Mouse (Mus musculus) adrenal gland, adult (tissue): Measurements from ENCODE around the gene Ar.

ENCODE experiments used
- DNase-seq, 2 experiments: peaks; one replicate each; pipeline ENCODE4 v3.0.0; 2022 to 2023; ENCODE audit warnings: low spot score in 1 of 2; ENCODE audit not compliant: inconsistent age in 2 of 2

Gene Ar

GRCm38 (mm10) chrX:98148531-98149342, at the start of gene Ar:
Gene Ar (plus strand): TSS chrX:98148769.
- DNase-seq: peak; percentile 77 to 91

DNA sequence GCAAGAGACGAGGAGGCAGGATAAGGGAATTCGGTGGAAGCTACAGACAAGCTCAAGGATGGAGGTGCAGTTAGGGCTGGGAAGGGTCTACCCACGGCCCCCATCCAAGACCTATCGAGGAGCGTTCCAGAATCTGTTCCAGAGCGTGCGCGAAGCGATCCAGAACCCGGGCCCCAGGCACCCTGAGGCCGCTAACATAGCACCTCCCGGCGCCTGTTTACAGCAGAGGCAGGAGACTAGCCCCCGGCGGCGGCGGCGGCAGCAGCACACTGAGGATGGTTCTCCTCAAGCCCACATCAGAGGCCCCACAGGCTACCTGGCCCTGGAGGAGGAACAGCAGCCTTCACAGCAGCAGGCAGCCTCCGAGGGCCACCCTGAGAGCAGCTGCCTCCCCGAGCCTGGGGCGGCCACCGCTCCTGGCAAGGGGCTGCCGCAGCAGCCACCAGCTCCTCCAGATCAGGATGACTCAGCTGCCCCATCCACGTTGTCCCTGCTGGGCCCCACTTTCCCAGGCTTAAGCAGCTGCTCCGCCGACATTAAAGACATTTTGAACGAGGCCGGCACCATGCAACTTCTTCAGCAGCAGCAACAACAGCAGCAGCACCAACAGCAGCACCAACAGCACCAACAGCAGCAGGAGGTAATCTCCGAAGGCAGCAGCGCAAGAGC, 1.3 kb downstream of the Ar start:
- peak; percentile 51 to 83 for DNase-seq

GRCm38 (mm10) chrX:98150393-98151119, 2.0 kb downstream of the Ar start:
- DNase-seq: peak in 1 of 2 experiments; percentile 33

DNA sequence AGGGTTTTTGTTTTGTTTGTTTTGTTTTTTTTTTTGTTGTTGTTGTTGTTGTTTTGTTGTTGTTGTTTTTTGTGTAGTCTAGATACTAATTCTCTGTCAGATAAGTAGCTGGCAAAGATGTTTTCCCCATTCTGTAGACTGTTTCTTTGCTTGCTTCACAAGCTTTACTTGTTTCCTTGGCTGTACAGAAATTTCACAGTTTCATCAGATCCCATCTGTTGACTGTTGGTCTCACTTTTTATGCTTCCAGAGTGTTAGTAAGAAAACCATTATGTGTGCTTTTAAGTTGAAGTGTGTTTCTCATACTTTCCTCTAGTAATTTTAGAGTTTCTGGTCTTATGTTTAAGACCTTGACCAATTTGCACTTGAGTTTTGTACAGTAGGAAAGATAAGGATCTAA, 41.2 kb downstream of the Ar start:
- no peak for DNase-seq

- DNase-seq: peak; percentile 67 to 89
Observed at GRCm38 (mm10) chrX:98205766-98206165, 57.2 kb downstream of the Ar start.

DNA sequence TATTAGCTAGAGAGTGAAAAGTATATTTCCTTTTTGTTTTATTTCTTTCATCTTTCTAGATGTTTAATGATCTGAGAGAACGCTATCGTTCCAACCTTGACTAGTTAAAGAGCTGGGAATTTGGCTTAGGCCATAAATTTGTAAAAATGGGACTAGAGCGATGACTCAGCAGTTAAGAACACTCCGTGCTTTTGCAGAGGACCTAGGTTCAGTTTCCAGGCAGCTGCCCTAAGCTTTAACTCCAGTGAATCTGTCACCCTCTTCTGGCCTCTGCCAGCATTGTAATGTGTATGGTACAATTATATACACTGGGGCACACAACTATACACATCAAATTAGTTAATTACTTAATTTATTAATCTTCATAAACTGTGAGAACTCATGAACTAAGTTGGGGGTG, 58.6 kb downstream of the Ar start:
- DNase-seq: peak; percentile 58 to 71

GRCm38 (mm10) chrX:98216103-98216502, 67.5 kb downstream of the Ar start:
- peak in 1 of 2 experiments; percentile 12 for DNase-seq

DNA sequence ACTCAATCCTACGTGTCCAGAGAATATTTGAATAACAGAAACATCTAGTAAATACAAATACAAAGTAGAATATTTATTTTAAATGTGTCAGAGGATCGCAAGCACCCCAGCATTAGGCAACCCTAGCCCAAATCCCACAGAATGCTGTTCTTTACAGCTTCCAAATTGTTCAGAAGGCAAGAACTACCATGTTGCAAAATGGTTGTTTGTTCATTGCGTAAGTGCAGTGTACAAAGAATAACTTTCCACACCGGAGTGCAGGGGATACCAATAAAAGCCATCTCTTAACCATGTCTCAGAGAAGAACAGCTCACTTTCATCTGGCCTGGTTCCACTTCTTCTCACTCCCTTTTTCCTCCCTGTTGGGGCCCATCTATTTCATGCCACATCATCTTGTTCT, 90.4 kb downstream of the Ar start:
- peak in 1 of 2 experiments; percentile 20 for DNase-seq

DNA sequence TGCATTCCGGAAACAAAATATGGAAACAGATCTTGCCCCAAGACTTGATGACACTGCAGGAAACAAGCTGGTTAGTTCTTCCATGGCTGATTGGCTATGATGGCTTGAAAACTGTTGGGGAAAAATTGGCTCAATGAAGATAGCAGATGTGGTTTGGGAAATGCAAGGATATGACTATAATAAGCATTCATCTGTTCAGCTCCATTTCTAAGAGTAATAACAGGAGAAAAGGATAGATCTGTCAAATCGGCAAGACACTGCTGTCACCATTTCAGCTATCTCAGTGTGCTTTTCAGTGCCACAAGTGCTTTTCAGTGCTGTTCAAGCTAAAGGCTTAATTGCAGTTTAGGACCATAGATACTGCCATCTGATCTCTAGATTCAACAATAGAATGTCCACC, 96.5 kb downstream of the Ar start:
- DNase-seq: no peak

GRCm38 (mm10) chrX:98248363-98248762, 99.8 kb downstream of the Ar start:
- peak in 1 of 2 experiments; percentile 35 for DNase-seq

GRCm38 (mm10) chrX:98259620-98260019, 111.1 kb downstream of the Ar start:
- no peak for DNase-seq

- DNase-seq: no peak
Observed at GRCm38 (mm10) chrX:98265755-98266154, 117.2 kb downstream of the Ar start.

- DNase-seq: no peak
Observed at GRCm38 (mm10) chrX:98271361-98271760, 122.8 kb downstream of the Ar start.

- DNase-seq: no peak
Observed at GRCm38 (mm10) chrX:98291763-98292162, 143.2 kb downstream of the Ar start.

DNA sequence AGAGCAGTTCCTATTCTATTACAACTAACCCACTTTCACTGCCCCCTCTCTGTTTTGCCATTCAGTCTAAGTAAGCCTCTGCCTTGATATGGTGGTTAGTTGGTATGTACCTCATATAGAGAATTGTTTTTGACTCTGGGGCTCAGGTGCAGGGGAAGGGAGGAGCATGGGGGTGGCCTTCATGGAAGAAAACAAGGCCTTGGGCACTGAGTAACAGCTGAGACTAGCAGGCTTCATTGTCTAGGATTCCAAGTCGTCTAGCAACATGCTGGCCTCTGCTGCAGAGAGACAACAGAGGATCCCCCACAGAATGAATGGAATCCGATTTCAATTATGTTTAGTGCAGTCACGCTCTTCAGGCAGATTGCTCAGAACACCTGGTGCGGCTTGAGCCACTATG, 152.1 kb downstream of the Ar start:
- peak in 1 of 2 experiments; percentile 56 for DNase-seq

DNA sequence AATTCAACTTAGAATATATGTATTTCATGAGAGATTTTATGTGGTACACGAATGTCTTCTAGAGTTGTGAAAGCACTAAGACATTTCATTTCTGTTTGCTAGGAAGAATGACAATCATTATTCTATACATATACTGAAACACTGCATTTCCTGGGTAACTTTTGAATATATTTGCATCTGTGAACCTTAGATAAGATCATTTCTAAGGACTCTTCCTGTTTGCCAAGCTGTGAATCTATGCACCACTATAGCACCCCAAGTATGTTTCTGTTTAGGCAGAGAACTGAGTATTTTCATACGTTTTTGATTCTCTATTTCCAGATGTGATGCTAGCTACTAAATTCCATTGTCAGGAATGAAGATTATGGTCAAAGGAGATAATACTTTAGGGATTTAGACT, 153.4 kb downstream of the Ar start:
- no peak for DNase-seq

- DNase-seq: no peak
Observed at GRCm38 (mm10) chrX:98315961-98316360, 167.4 kb downstream of the Ar start.

DNA sequence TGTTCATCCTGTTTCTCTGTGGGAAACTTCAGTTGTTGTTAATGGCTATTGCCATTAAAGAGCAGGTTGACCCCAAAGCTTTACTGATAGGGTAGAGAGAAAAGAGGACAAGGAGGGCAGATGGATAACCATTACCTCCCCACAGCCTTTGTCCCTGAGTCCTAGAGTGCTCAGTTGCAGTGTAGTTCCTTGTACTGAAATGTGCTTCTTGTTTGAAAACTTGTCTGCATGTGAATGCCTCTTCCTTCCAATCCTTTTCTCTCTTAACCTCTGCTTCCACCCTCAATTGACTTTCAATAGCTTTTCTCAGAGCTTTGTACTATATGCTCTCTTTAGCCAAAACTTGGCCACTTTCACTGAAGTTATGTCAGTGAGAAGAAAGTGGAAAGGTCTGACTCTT, 168.9 kb downstream of the Ar start:
- DNase-seq: no peak

GRCm38 (mm10) chrX:98323105-98323504, 174.5 kb downstream of the Ar start:
- no peak for DNase-seq

DNA sequence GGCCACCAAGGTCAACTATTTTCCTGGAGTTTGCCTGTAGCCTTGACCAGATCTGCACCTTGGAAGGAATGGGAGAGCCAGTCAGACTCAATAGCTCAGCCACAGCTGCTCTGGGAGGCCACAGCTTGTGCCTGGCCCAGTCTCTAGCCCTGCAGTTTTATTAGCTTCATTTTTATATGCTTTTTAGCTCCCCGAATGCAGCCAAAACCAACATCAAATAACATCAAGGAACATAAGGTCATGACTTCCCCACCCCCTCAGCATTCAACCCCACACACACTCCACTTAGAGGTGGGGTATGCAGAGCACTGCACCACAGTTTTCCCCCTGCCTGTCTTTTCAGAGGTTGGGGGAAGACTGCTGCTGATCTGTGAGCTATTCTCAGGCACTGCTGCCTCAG, 198.9 kb downstream of the Ar start:
- peak; percentile 9 to 51 for DNase-seq

DNA sequence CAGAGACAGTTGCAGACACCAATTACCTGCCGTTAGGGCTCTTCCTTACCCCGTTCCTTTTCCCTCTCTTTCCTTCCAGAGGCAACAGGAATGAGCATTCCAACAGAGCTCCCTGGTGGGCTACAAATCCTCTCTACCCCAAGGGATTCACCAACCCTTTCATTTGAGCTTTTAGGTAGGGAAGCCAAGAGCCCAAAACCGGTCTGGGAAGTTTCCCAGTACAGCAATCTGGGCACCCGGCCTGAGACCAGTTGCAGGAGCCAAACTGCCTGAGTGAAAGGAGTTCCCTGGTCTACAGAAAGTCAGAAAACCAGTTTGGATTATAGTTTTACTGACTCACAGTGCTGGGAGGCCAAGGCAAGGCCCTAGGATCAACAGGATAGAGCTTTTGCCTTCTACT, 199.5 kb downstream of the Ar start:
- peak; percentile 3 to 50 for DNase-seq
